Mouse (Mus musculus): ENCODE measurements at regions not wholly inside any gene's neighbourhood (a gene's known extent, or its start where the extent isn't known, plus 50 kb on each side); places are given as distances from the start of the nearest gene placed in this dataset.

DNA sequence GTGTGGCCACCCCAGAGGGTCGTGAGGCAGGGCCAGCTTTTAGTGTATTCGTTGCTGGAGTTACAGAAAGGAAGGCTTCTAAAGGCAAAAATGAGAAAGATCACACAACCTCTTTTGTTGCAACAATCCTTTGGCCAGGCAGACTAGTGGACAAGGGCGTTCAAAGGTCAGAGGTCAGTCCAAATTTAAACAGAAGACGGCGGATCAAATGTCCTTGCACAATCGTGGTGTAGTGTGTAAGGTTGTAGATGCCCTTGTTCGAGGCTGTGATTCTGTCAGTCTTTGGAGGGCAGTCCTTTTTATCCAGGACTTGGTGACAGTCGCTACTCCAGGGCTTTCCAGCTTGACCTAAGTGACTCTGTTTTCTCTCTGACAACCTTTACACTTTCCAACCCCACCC is 76.6 kb upstream of the Cpsf6 start:
- no peak for TF ChIP-seq CTCF (IDR thresholded peaks at IDR 0.05; ENCODE audit: low read depth)
- TF ChIP-seq EP300 (IDR thresholded peaks at IDR 0.05; ENCODE audit: low read depth), result no peak
